9 mouse cellular contexts compared by ENCODE assay signal in the genomic region with DNA sequence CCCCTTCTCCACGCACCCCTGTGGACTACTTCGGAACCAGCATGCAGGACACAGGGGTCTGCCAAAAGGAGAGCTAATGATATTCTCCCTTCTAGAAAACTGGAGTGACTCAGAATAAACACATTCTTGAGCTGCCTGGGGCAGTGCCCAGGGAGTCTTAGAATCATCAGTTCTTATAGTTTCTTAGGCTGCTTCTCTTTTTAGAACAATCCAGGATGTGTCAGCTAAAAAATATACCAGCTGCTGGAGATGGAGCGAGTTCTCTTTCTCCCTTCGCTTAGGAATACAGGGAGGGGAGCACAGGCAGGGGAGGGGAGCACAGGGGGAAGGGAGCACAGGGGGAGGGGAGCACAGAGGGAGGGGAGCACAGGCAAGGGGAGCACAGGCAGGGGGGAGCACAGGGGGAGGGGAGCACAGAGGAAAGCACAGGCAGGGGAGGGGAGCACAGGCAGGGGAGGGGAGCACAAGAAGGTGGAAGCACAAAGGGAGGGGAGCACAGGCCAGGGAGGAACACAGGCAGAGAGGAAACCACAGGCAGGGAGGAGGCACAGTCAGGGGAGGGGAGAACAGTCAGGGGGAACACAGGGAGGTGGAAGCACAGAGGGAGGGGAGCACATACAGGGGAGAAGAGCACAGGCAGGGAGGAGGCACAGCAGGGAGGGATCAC. TPM values are rescaled to one million over a fixed set of nuclear protein-coding genes. Genes with fewer than 3 reads are reported as not detected.
DNase-seq lines count a peak whose midpoint lies in the region; ATAC-seq lines count a peak whose summit lies in the region.
"Had no signal": no experiment of that assay in that cellular context is flagged by ENCODE, and none has a peak within 500 bp of the region (broad histone marks: within the 10 kb centered on the region; RNA-seq: fewer than 3 reads in every experiment).

No protein-coding gene starts in this region.

- ATAC-seq in heart, embryonic 12.5 days (ENCODE audit: insufficient number of reproducible peaks, low FRiP score): peak; percentile 54; the same call in 1 of the 2 replicates

- peak overlapping the region; percentile 54; the same call in 1 of the 2 replicates for H3K27ac ChIP-seq in heart, embryonic 12.5 days (ENCODE audit: poor library complexity, severe bottlenecking)

- no peak overlapping the region for H3K4me3 ChIP-seq in heart, embryonic 12.5 days

- H3K4me2 ChIP-seq in heart, embryonic 12.5 days: no peak overlapping the region

- DNase-seq in heart, adult 11 months: peak; percentile 98
- DNase-seq in heart, postnatal 4 days: no peak
- DNase-seq in 3T3-L1 (ENCODE audit: low read depth, low spot score) (peak; percentile 79), liver (peak; percentile 29)
- DNase-seq in right cerebral cortex, postnatal 14 days: peak; percentile 30
- no peak for DNase-seq in retina, embryonic 14.5 days (ENCODE audit: low spot score)
- no peak for DNase-seq in spleen, postnatal 10 days (ENCODE audit: low spot score in 2 of 2)

- H3K27me3 ChIP-seq in heart, embryonic 12.5 days (replicated peaks): no peaks in the 10 kb centered on the region

- 0 out of 2 replicates have a peak, but pooled peaks cover 3% of the 10 kb centered on the region for H3K4me1 ChIP-seq in heart, embryonic 12.5 days (replicated peaks)

- no peak overlapping the region for H3K9ac ChIP-seq in heart, embryonic 12.5 days

- 55% methylated on average over 4 of the region's 4 CpGs for WGBS in heart, embryonic 12.5 days

- no peaks in the 10 kb centered on the region for H3K9me3 ChIP-seq in heart, embryonic 12.5 days (replicated peaks)

- no peaks in the 10 kb centered on the region for H3K36me3 ChIP-seq in heart, embryonic 12.5 days

RNA-seq across cellular contexts. Expression of gene Tut7, which starts 12.0 kb away (rescaled TPM):
- 10 to 100 TPM; 52.2 to 54.1 TPM for total RNA-seq in heart, postnatal 4 days (2021)
- polyA plus RNA-seq in heart, embryonic 12.5 days (2016; fragmentation: Nextera tagmentation; extraction: Ambion mirVana): 45.3 and 46.4 TPM in 2 replicates

RNA-seq across cellular contexts. Expression of gene Gm49354, which starts 52.9 kb away (rescaled TPM):
- not detected for total RNA-seq in heart, postnatal 4 days (2021)
- not detected in 2 replicates for polyA plus RNA-seq in heart, embryonic 12.5 days (2016; fragmentation: Nextera tagmentation; extraction: Ambion mirVana)
- total RNA-seq: CH12.LX had no signal

Comparison
In these comparisons a context has a peak if more than half of its experiments do, and no peak if none do; other contexts are left out.
1. DNase-seq: peak in heart, adult 11 months (single experiment), 3T3-L1 (single experiment), liver (single experiment) and right cerebral cortex, postnatal 14 days (single experiment); none in heart, postnatal 4 days (single experiment), retina, embryonic 14.5 days (single experiment) and spleen, postnatal 10 days (0 of 2).